Comparison of ENCODE assay signal across 13 mouse cellular contexts in genomic region chr12:53999647-54000637, GRCm38 (mm10).
A peak's percentile ranks its signal among the peaks of the same experiment; 100 is the strongest.
DNase-seq lines count a peak whose midpoint lies in the region; ATAC-seq lines count a peak whose summit lies in the region.
"Had no signal": no experiment of that assay in that cellular context is flagged by ENCODE, and none has a peak within 500 bp of the region (broad histone marks: within the 10 kb centered on the region; RNA-seq: fewer than 3 reads in every experiment).

No protein-coding gene starts in this region.

- no peak overlapping the region for H3K4me2 ChIP-seq in midbrain, embryonic 13.5 days (replicated peaks)
- 0 out of 2 replicates have a peak overlapping the region, but pooled peaks have one; percentile 12 for H3K4me2 ChIP-seq in embryonic facial prominence, embryonic 12.5 days (replicated peaks)
- H3K4me2 ChIP-seq in hindbrain, embryonic 16.5 days (ENCODE audit: low read length), result no peak overlapping the region
- H3K4me2 ChIP-seq: lung, embryonic 14.5 days had no signal

- no peaks in the 10 kb centered on the region for H3K9me3 ChIP-seq in midbrain, embryonic 13.5 days
- H3K9me3 ChIP-seq in midbrain, embryonic 10.5 days (replicated peaks), result no peaks in the 10 kb centered on the region
- H3K9me3 ChIP-seq in embryonic facial prominence, embryonic 12.5 days, result no peaks in the 10 kb centered on the region
- H3K9me3 ChIP-seq in hindbrain, embryonic 16.5 days (ENCODE audit: control insufficient read depth, low read length), result no peaks in the 10 kb centered on the region

- DNase-seq in midbrain, embryonic 10.5 days (ENCODE audit: low spot score), result no peak
- DNase-seq in frontal cortex, postnatal 25 days (ENCODE audit: low spot score in 2 of 2), result no peak
- DNase-seq in adrenal gland, postnatal 4 days (ENCODE audit: low spot score in 2 of 2), result no peak
- no peak for DNase-seq in right cerebral cortex, adult 18-20 months
- DNase-seq: cerebellum, postnatal 25 days; gastrocnemius, postnatal 14 days; kidney, postnatal 10 days; lung, embryonic 14.5 days; thymus, postnatal 14 days had no signal

- peaks cover 19% of the 10 kb centered on the region; the same call in 1 of the 2 replicates for H3K4me1 ChIP-seq in midbrain, embryonic 13.5 days (replicated peaks)
- H3K4me1 ChIP-seq in midbrain, embryonic 10.5 days, result peaks cover 18% of the 10 kb centered on the region
- peaks cover 10% of the 10 kb centered on the region; the same call in 1 of the 2 replicates for H3K4me1 ChIP-seq in embryonic facial prominence, embryonic 12.5 days
- no peaks in the 10 kb centered on the region; the same call in 1 of the 2 replicates for H3K4me1 ChIP-seq in hindbrain, embryonic 16.5 days (ENCODE audit: control insufficient read depth, insufficient read depth, low read depth, low read length)

- no peaks in the 10 kb centered on the region for H3K27me3 ChIP-seq in midbrain, embryonic 13.5 days
- H3K27me3 ChIP-seq in midbrain, embryonic 10.5 days (ENCODE audit: low read depth, poor library complexity, severe bottlenecking), result no peaks in the 10 kb centered on the region
- H3K27me3 ChIP-seq in embryonic facial prominence, embryonic 12.5 days, result no peaks in the 10 kb centered on the region
- H3K27me3 ChIP-seq in hindbrain, embryonic 16.5 days (replicated peaks; ENCODE audit: control insufficient read depth, insufficient read depth, low read length), result no peaks in the 10 kb centered on the region

- no peak for ATAC-seq in midbrain, embryonic 13.5 days
- peak; percentile 77; the same call in 1 of the 2 replicates for ATAC-seq in embryonic facial prominence, embryonic 12.5 days (ENCODE audit: insufficient number of reproducible peaks, insufficient read depth, low FRiP score, low TSS enrichment)
- no peak for ATAC-seq in hindbrain, embryonic 16.5 days
- ATAC-seq: forebrain, embryonic 14.5 days had no signal

- 68% methylated on average over 15 of the region's 15 CpGs for WGBS in midbrain, embryonic 13.5 days
- WGBS in midbrain, embryonic 10.5 days, result 76% methylated on average over 15 of the region's 15 CpGs
- WGBS in embryonic facial prominence, embryonic 12.5 days, result 39% methylated on average over 15 of the region's 15 CpGs
- 50% methylated on average over 15 of the region's 15 CpGs for WGBS in hindbrain, embryonic 16.5 days

- H3K27ac ChIP-seq in midbrain, embryonic 13.5 days, result peak overlapping the region; percentile 47; the same call in 1 of the 2 replicates
- no peak overlapping the region for H3K27ac ChIP-seq in midbrain, embryonic 10.5 days (replicated peaks)
- H3K27ac ChIP-seq in embryonic facial prominence, embryonic 12.5 days, result no peak overlapping the region
- H3K27ac ChIP-seq in hindbrain, embryonic 16.5 days (ENCODE audit: low read depth, low read length), result 0 out of 2 replicates have a peak overlapping the region, but pooled peaks have one; percentile 0

- no peak overlapping the region for H3K9ac ChIP-seq in midbrain, embryonic 13.5 days (replicated peaks)
- no peak overlapping the region for H3K9ac ChIP-seq in embryonic facial prominence, embryonic 12.5 days
- no peak overlapping the region for H3K9ac ChIP-seq in hindbrain, embryonic 16.5 days (ENCODE audit: low read depth, low read length)
- H3K9ac ChIP-seq: lung, embryonic 14.5 days had no signal

- H3K36me3 ChIP-seq in midbrain, embryonic 13.5 days, result peaks cover 7% of the 10 kb centered on the region; the same call in 1 of the 2 replicates
- peaks cover 14% of the 10 kb centered on the region for H3K36me3 ChIP-seq in midbrain, embryonic 10.5 days
- H3K36me3 ChIP-seq in embryonic facial prominence, embryonic 12.5 days, result no peaks in the 10 kb centered on the region
- no peaks in the 10 kb centered on the region for H3K36me3 ChIP-seq in hindbrain, embryonic 16.5 days (ENCODE audit: control insufficient read depth, insufficient read depth, low read length)

- no peak overlapping the region for H3K4me3 ChIP-seq in midbrain, embryonic 13.5 days (replicated peaks)
- H3K4me3 ChIP-seq in midbrain, embryonic 10.5 days, result no peak overlapping the region
- H3K4me3 ChIP-seq in embryonic facial prominence, embryonic 12.5 days, result no peak overlapping the region
- no peak overlapping the region for H3K4me3 ChIP-seq in hindbrain, embryonic 16.5 days (ENCODE audit: low read length)

Comparison
In these comparisons a context has a peak if more than half of its experiments do, and no peak if none do; other contexts are left out.
1. H3K27ac ChIP-seq: peak in midbrain, embryonic 13.5 days (single experiment) and hindbrain, embryonic 16.5 days (single experiment); none in midbrain, embryonic 10.5 days (single experiment) and embryonic facial prominence, embryonic 12.5 days (single experiment).